Mouse (Mus musculus): Measurements from ENCODE around the gene Tex13c2.

Tex13c2 gene

DNA sequence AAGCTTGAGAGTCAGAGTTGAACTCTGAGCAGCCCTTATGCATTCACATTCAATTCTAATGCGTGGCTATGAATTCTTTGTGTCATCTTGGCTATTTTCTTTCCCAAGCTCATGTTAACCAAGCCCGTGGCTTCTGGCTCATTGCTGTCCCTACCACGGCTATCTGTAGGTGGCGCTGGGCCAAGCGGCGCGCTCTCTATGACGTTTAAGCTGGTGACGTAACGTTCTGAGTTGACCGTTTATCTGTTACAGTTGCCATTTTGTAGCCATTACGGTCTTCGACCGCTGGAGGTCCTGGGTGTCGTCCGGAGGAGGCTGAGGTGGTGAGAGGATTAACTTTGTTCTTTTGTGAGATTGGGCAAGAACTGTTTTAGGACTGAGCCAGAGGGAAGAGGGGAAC is at the start of gene Tex13c2:
Gene Tex13c2 (plus strand): TSS at position 246 of the 400 bp plus-strand sequence.
- no peak for DNase-seq (ENCODE audit: low spot score)

DNA sequence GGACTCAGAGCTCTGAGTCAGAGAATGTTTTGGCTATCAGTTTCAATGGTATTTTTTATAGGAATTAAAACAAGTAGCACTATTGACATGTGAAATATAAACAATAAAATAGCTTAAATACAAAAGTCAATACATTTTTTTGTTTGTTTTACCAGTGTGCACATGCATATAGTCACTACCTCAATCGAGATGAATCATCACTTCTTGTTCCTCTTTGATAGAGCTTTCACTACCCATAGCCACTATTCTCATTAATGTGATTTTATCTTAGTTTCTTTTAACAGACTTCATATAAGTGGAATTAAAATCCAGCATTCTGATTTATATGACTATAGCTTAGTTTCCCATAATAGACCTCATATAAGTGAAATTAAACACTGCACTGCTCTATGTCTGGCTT is 39.2 kb upstream of the Tex13c2 start:
- no peak for DNase-seq (ENCODE audit: low spot score)

DNA sequence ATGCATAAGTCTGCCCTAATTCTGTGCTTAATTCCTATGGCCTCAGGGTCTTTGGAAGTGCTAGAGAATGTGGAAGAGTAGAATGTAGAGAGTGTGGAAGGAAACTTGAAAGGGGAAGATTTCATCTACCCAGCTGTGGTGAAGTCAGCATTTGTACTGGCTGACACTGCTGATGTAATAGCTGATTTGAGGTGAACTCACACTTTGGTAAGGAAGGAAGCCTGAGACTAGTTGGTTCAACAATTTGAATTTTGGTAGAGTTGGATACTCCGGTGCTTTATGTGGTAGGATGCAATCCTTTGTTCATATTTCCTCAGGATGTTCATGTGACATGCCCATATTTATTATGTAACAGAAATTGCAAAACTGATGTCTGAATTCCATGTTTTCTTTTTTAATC is 36.5 kb upstream of the Tex13c2 start:
- DNase-seq (ENCODE audit: low spot score): no peak

- DNase-seq (ENCODE audit: low spot score): no peak
Measured at GRCm38 (mm10) chrX:42454533-42454932, 35.0 kb upstream of the Tex13c2 start.

DNA sequence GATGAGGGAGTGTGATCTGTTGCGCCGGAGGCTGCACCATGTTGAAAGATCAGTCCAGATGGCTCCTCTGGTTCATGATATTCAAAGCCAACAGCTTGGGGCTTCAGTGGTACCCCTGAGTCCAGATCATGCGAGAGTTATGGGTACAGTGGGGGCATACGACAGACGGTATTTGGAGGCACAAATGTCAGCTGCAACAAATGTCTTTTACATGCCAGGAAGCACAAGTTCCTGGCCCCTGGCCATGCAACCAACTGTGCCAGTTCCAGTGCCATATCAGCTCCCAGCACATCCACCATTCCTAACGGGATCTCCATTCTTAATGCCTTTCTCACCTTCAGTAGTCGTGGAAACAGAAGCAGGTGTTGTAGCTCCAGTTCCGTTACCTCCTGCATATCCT is 845 bp downstream of the Tex13c2 start:
- DNase-seq (ENCODE audit: low spot score): no peak

DNA sequence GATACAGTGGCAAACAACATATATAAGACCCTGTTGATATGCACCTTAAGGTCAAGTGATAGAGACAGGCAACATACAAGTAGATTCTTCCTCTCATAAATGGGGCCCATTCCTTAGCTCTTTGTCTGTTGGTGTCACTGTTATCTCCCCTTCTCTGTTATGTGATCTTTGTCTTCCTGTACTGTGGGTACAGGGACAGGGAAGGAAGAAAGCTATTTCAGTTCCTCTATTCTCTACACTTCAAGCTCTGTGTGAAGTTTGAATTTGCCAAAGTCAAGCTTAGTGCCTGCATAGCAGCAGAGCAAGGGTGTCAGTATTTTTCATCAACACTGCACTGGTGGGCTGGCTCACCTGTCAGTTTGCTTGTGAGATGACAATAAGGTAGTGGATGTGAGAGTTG is 11.0 kb downstream of the Tex13c2 start:
- DNase-seq (ENCODE audit: low spot score): no peak

GRCm38 (mm10) chrX:42502291-42503043 is 13.0 kb downstream of the Tex13c2 start, which contains the start of gene Sh2d1a:
Gene Sh2d1a, plus strand, starts transcription at chrX:42502453.
- DNase-seq (ENCODE audit: low spot score): no peak

DNA sequence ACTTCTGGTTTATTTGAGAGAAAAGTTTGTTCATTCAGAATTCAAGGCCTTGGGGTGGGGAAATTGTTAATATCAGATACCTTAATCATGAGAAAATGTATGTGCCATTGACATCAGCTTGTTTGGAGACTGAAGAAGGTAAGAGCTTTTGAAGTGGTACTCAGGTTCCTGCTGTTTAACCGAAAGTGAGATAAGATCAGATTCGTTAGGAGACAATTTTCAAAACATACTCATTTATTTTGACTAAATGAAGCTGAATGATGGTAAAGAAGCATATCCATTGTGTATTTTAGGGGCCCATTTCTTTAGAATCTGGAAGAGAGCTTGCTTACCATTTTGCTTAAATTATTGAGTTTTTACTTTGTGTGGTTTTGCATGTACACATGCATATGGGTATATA is 21.6 kb downstream of the Tex13c2 start:
- DNase-seq (ENCODE audit: low spot score): no peak

DNA sequence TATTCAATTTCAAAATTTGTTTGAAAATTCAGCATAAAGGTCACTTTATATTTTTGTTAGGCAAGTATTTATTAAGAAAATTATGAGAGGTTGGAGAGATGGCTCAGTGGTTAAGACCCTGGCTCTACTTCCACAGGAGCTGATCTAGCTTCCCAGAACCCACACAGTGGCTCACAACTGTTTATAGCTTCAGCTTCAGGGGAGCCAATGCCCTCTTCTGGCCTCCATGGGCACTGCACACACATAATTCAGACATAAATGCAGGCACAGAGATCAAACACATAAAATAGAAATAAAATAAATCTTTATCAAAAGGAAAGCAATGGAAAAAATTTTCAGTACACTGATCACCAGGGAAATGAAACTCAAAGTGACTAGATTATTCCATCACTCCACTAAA is 23.1 kb downstream of the Tex13c2 start:
- DNase-seq (ENCODE audit: low spot score): no peak

DNA sequence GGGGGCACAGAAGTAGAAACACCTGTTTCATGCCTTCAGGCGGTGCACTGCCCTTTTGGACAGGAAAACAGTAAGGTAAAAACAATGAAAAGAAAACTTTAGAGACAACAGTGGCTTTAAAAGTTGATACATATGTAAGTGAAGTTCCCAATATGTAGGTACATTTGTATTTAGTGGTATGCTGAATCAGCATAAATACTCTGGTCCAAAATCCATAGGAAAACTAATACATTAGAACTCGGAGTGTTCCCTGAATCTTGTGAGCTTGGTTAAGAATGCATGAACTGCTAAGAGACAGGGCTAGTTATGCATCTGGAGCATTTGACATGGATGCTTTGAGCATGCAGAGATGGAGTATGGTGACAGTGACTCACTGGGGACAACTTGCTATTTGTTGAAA is 33.4 kb downstream of the Tex13c2 start:
- DNase-seq (ENCODE audit: low spot score): no peak

DNA sequence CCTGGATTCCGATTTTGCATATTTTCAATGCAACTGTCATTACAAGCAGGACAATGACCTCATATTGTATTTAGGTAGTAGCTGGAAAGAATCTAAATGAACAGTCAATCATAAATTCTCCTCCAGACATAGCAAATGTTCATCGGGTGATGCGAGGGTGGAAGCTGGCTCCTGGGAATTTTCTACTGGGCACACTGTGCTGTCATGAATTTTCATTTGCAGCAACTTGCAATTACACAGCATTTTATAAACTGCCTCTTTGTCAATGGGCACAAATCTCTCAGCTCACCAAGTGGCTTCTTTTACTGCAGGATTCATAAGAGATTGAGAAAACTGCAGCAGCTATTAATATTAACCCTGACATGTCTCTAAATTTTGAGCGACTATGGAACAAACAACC is 41.2 kb downstream of the Tex13c2 start:
- no peak for DNase-seq (ENCODE audit: low spot score)

- DNase-seq (ENCODE audit: low spot score): no peak
Measured at GRCm38 (mm10) chrX:42540030-42540755, 50.7 kb downstream of the Tex13c2 start.

DNA sequence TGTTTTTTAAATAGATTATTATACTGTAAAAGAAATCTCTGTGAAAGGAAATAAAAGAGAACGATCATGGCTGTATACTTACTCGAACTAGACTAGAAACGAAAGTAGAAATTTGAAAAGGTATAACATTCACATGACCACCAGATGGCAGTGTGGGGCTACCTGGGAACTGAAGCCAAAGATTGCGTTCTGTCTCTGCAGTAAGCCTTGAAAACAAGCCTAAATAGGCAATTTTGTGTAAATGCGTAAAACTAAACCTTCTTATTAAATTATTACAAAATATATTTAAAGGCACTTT is 51.2 kb downstream of the Tex13c2 start:
- DNase-seq (ENCODE audit: low spot score): peak; percentile 48

Data from MN1 (cell line).